Mouse (Mus musculus) spleen, adult 2 months (tissue): ENCODE measurements around the gene Ino80e. TPM values are rescaled to one million over a fixed set of nuclear protein-coding genes. Genes with fewer than 3 reads are reported as not detected.

Experiments used
- DNase-seq, 2 experiments: peaks; one replicate each; pipeline versions ENCODE4 v3.0.0 to v3.0.0-alpha.2; 2012 to 2021; ENCODE audit warnings: low spot score in 2 of 2, low read depth in 1 of 2
- H3K27ac ChIP-seq: fragments of 200-500 bp; 2 replicates; pipeline ENCODE4 v1.5.1; 2012; ENCODE audit warnings: low read length, inconsistent platforms; ENCODE audit not compliant: insufficient read depth
- H3K27me3 ChIP-seq: fragments of 200-500 bp; 2 replicates; pipeline ENCODE4 v1.6.1; 2012; ENCODE audit warnings: mild to moderate bottlenecking, moderate library complexity, low read length, inconsistent platforms; ENCODE audit not compliant: control insufficient read depth, insufficient read depth
- H3K36me3 ChIP-seq: fragments of 200-500 bp; 2 replicates; pipeline ENCODE4 v1.6.1; 2012; ENCODE audit warnings: mild to moderate bottlenecking, low read length, inconsistent platforms; ENCODE audit not compliant: control insufficient read depth, insufficient read depth
- H3K4me1 ChIP-seq: fragments of 200-500 bp; 2 replicates; pipeline ENCODE4 v1.6.1; 2011; ENCODE audit warnings: inconsistent platforms; ENCODE audit not compliant: control insufficient read depth, insufficient read depth, insufficient read length
- H3K4me3 ChIP-seq: fragments of 200-500 bp; 2 replicates; pipeline ENCODE4 v1.5.1; 2011; ENCODE audit warnings: mild to moderate bottlenecking, inconsistent platforms; ENCODE audit not compliant: insufficient read depth, insufficient read length; ENCODE audit errors: extremely low read depth
- CTCF ChIP-seq: fragments of 200-500 bp; IDR thresholded peaks from 2 replicates; pipeline ENCODE4 v1.5.1; 2011; ENCODE audit warnings: mild to moderate bottlenecking, inconsistent platforms; ENCODE audit not compliant: insufficient read depth, insufficient read length, insufficient replicate concordance; ENCODE audit errors: extremely low read depth
- POLR2A ChIP-seq: fragments of 200-500 bp; IDR thresholded peaks from 2 replicates; pipeline ENCODE4 v1.6.1; 2011; ENCODE audit warnings: low read depth, low read length, inconsistent platforms
- WGBS: fragments of 180-500 bp; shearing (Covaris S2); methylation state at CpG from one replicate; pipeline ENCODE4 v1.1.7; 2018; 5-methylcytosine and 5-hydroxymethylcytosine counted together
- polyA plus RNA-seq: library from polyadenylated mRNA; depleted of rRNA; stranded (reverse); fragments of >200 nt; gene quantifications from 2 replicates; pipeline ENCODE4 v1.2.3, GENCODE M21; 2012

Gene Ino80e
- polyA plus RNA-seq, 1 experiment, result 40.1 TPM

GRCm38 (mm10) chr7:126888852-126889251 is 26.7 kb upstream of the Ino80e start:
- TF ChIP-seq CTCF, result peak; percentile 23; the same call in 1 of the 2 replicates
- TF ChIP-seq POLR2A, result no peak
- H3K36me3 ChIP-seq, result 0 out of 2 replicates have a peak, but pooled peaks cover 4% of the 10 kb centered on the region
- no peak for DNase-seq

DNA sequence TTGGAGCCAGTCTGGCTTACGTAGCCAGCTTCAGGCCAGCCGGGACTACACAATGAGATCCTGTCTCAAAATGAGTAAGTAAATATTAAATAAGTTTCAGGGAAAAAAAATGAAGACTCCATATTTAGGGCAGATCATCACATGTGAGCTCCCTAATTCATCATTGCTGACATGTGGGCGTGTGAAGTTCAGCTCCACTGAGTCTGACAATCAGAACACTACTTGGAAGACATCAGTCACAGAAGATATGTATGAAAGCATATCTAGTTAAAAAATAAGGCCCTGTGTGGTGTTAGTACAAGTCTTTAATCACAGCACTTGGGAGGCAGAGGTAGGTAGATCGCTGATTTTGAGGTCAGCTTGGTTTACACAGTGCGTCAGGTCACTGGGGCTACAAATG is 25.1 kb upstream of the Ino80e start:
- Histone ChIP-seq H3K27ac (no peak overlapping the region), H3K27me3 (no peaks in the 10 kb centered on the region), H3K36me3 (0 out of 2 replicates have a peak, but pooled peaks cover 4% of the 10 kb centered on the region), H3K4me1 (peaks cover 9% of the 10 kb centered on the region; the same call in 1 of the 2 replicates), H3K4me3 (no peak overlapping the region)
- no peak for DNase-seq
- WGBS, result 92% methylated on average over 5 of the region's 5 CpGs
- no peak for TF ChIP-seq CTCF
- TF ChIP-seq POLR2A, result no peak

More at GRCm38 (mm10) chr7:126888852-126889251, 26.7 kb upstream of the Ino80e start:
- peaks cover under 1% of the 10 kb centered on the region; the same call in 1 of the 2 replicates for H3K4me1 ChIP-seq
- H3K27me3 ChIP-seq, result no peaks in the 10 kb centered on the region
- H3K27ac ChIP-seq, result no peak overlapping the region; the same call in 1 of the 2 replicates
- H3K4me3 ChIP-seq, result no peak overlapping the region
- WGBS, result 61% methylated on average over 7 of the region's 7 CpGs

GRCm38 (mm10) chr7:126884286-126885164 is 22.3 kb upstream of the Ino80e start, which contains the start of gene Taok2:
Taok2 (minus strand) TSS chr7:126884703.
- H3K27ac ChIP-seq, result peak within 1 kb of the TSS; percentile 96
- H3K27me3 ChIP-seq, result no peaks in the 10 kb centered on the region
- peak; percentile 77 for TF ChIP-seq POLR2A
- no peak for TF ChIP-seq CTCF
- peaks cover 8% of the 10 kb centered on the region for H3K36me3 ChIP-seq
- H3K4me3 ChIP-seq, result peak within 1 kb of the TSS; percentile 77
- under 1% methylated on average over 56 of the region's 56 CpGs for WGBS
- peak; percentile 88 to 90 for DNase-seq
- peaks cover 17% of the 10 kb centered on the region; the same call in 1 of the 2 replicates for H3K4me1 ChIP-seq

GRCm38 (mm10) chr7:126883731-126884181 is 21.6 kb upstream of the Ino80e start:
- no peak for DNase-seq
- H3K27ac ChIP-seq, result peak overlapping the region; percentile 96
- TF ChIP-seq POLR2A (no peak), CTCF (no peak)
- no peaks in the 10 kb centered on the region for H3K27me3 ChIP-seq
- peaks cover 17% of the 10 kb centered on the region; the same call in 1 of the 2 replicates for H3K4me1 ChIP-seq
- peak overlapping the region; percentile 77 for H3K4me3 ChIP-seq
- peaks cover 16% of the 10 kb centered on the region for H3K36me3 ChIP-seq
- 2% methylated on average over 15 of the region's 15 CpGs for WGBS

DNA sequence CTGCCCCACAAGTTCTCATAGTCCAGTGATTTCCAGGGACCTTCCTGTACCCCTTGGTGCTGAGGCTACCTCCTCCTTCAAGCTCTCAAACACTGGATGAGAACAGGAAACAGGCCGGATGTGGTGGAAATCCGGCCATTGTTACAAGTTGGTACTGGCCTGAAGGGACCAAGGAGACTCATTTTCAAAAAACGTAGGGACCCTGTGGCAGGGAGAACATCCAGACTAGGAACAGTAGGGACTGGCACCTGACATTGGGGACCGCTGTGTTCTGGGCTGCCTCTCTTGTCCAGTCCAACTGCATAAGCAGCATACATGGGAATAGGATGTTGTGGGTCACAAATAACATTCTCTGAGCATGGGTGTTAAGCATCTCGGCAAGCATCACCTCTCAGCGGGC is 18.9 kb upstream of the Ino80e start:
- H3K27ac ChIP-seq, result no peak overlapping the region
- H3K36me3 ChIP-seq, result peaks cover 31% of the 10 kb centered on the region
- H3K27me3 ChIP-seq, result no peaks in the 10 kb centered on the region
- TF ChIP-seq CTCF (no peak), POLR2A (no peak)
- H3K4me1 ChIP-seq, result peaks cover 17% of the 10 kb centered on the region; the same call in 1 of the 2 replicates
- whole genome bisulfite sequencing, result 31% methylated on average over 6 of the region's 6 CpGs
- no peak overlapping the region for H3K4me3 ChIP-seq
- DNase-seq, result no peak

DNA sequence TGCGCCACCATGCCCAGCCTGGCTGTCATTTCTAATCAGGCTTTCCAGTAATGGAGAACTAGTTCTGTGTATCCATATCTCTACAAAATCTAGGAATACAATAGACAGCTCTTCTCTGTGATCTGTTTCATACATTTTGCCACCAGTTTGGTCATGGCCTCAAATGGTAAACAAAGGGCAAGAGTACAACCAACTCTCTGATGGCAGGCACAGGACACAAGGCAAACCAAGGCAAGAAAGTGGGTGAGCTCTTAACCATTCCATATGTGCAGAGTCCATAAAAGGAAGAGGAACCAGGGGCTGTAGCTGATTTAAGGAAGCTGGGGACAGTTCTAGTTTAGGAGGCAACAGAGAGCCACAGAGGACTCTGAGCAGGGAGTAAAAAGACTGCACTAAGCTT is 15.1 kb upstream of the Ino80e start:
- TF ChIP-seq POLR2A (no peak), CTCF (no peak)
- no peaks in the 10 kb centered on the region for H3K27me3 ChIP-seq
- WGBS, result 96% methylated on average over 1 of the region's 1 CpGs
- no peak overlapping the region for H3K4me3 ChIP-seq
- no peak overlapping the region for H3K27ac ChIP-seq
- peaks cover 7% of the 10 kb centered on the region; the same call in 1 of the 2 replicates for H3K4me1 ChIP-seq
- H3K36me3 ChIP-seq, result peaks cover 57% of the 10 kb centered on the region
- DNase-seq, result no peak
